Mouse (Mus musculus) lung, embryonic 15.5 days (tissue): Measurements from ENCODE around the gene Kif27. TPM values are rescaled to one million over a fixed set of nuclear protein-coding genes. Genes with fewer than 3 reads are reported as not detected.
A peak's percentile ranks its signal among the peaks of the same experiment; 100 is the strongest.
"Not testable (repeated sequence)": the region's sequence is repeated elsewhere in the genome, so short reads cannot be mapped to it uniquely, and the experiment has no call there.

ENCODE experiments used
- ATAC-seq: fragments of 200-750 bp; cut with Nextera tagmentation; 2 replicates; pipeline ENCODE4 v1.8.0; 2017; ENCODE audit warnings: moderate number of reproducible peaks, borderline replicate concordance; ENCODE audit not compliant: low FRiP score, low TSS enrichment; ENCODE audit errors: extremely low read depth
- H3K27ac ChIP-seq: fragments of 300-500 bp; sonication (generic); 2 replicates; pipeline ENCODE4 v1.5.1; 2015; ENCODE audit warnings: moderate library complexity, mild to moderate bottlenecking, inconsistent platforms
- H3K27me3 ChIP-seq: fragments of 300-500 bp; sonication (generic); 2 replicates; pipeline ENCODE4 v1.6.1; 2015; ENCODE audit warnings: inconsistent platforms
- H3K36me3 ChIP-seq: fragments of 300-500 bp; sonication (generic); 2 replicates; pipeline ENCODE4 v1.6.1; 2015; ENCODE audit warnings: inconsistent platforms
- H3K4me1 ChIP-seq: fragments of 300-500 bp; sonication (generic); 2 replicates; pipeline ENCODE4 v1.6.1; 2015; ENCODE audit warnings: inconsistent platforms
- H3K4me2 ChIP-seq: fragments of 300-500 bp; sonication (generic); 2 replicates; pipeline ENCODE4 v1.6.1; 2015; ENCODE audit warnings: inconsistent platforms, mild to moderate bottlenecking, moderate library complexity
- H3K4me3 ChIP-seq: fragments of 300-500 bp; sonication (generic); 2 replicates; pipeline ENCODE4 v1.5.1; 2015; ENCODE audit warnings: mild to moderate bottlenecking, inconsistent platforms
- H3K9ac ChIP-seq: fragments of 300-500 bp; sonication (generic); 2 replicates; pipeline ENCODE4 v1.6.1; 2015; ENCODE audit warnings: inconsistent platforms
- H3K9me3 ChIP-seq: fragments of 300-500 bp; sonication (generic); 2 replicates; pipeline ENCODE4 v1.6.1; 2016; ENCODE audit warnings: inconsistent platforms
- WGBS: fragments of 180-500 bp; shearing (Covaris S2); methylation state at CpG from one replicate; pipeline ENCODE4 v1.1.7; 2015; 5-methylcytosine and 5-hydroxymethylcytosine counted together
- polyA plus RNA-seq: library from polyadenylated mRNA; unstranded; fragments of >200 nt; fragmentation: Nextera tagmentation; extraction: Ambion mirVana; gene quantifications from 2 replicates; pipeline ENCODE4 v1.2.1, GENCODE M21; 2015

Gene Kif27
- polyA plus RNA-seq, 1 experiment from 2014 or later: 0.75 TPM

GRCm38 (mm10) chr13:58385547-58385920 is 26.6 kb upstream of the Kif27 start:
- peaks cover 4% of the 10 kb centered on the region; the same call in 1 of the 2 replicates for H3K9me3 ChIP-seq
- peaks cover 11% of the 10 kb centered on the region for H3K4me1 ChIP-seq
- H3K27ac ChIP-seq: no peak overlapping the region
- peaks cover 30% of the 10 kb centered on the region for H3K36me3 ChIP-seq
- WGBS: 77% methylated on average over 7 of the region's 7 CpGs
- no peaks in the 10 kb centered on the region for H3K27me3 ChIP-seq
- H3K9ac ChIP-seq: peak overlapping the region; percentile 83; the same call in 1 of the 2 replicates
- no peak for ATAC-seq
- H3K4me3 ChIP-seq: peak overlapping the region; percentile 88
- H3K4me2 ChIP-seq: peak overlapping the region; percentile 95

GRCm38 (mm10) chr13:58384779-58385546 is 26.0 kb upstream of the Kif27 start, which contains the start of gene 2210016F16Rik:
2210016F16Rik (minus strand) TSS chr13:58385225.
- peaks cover 30% of the 10 kb centered on the region for H3K36me3 ChIP-seq
- peaks cover 6% of the 10 kb centered on the region; the same call in 1 of the 2 replicates for H3K9me3 ChIP-seq
- peak; percentile 72 for ATAC-seq
- peak within 1 kb of the TSS; percentile 88 for H3K4me3 ChIP-seq
- H3K9ac ChIP-seq: peak within 1 kb of the TSS; percentile 83
- H3K27me3 ChIP-seq: no peaks in the 10 kb centered on the region
- H3K27ac ChIP-seq: peak within 1 kb of the TSS; percentile 59
- WGBS: 2% methylated on average over 79 of the region's 80 CpGs
- H3K4me2 ChIP-seq: peak within 1 kb of the TSS; percentile 95
- H3K4me1 ChIP-seq: peaks cover 11% of the 10 kb centered on the region

GRCm38 (mm10) chr13:58384371-58384770 is 25.4 kb upstream of the Kif27 start:
- Histone ChIP-seq H3K4me3 (peak overlapping the region; percentile 88), H3K4me1 (peaks cover 11% of the 10 kb centered on the region), H3K9me3 (peaks cover 8% of the 10 kb centered on the region; the same call in 1 of the 2 replicates), H3K27ac (no peak overlapping the region), H3K36me3 (peaks cover 26% of the 10 kb centered on the region), H3K27me3 (no peaks in the 10 kb centered on the region), H3K4me2 (peak overlapping the region; percentile 95), H3K9ac (peak overlapping the region; percentile 83)
- ATAC-seq: no peak
- 40% methylated on average over 11 of the region's 11 CpGs for WGBS

- Histone ChIP-seq H3K27ac (no peak overlapping the region), H3K4me1 (0 out of 2 replicates have a peak, but pooled peaks cover 5% of the 10 kb centered on the region), H3K4me2 (no peak overlapping the region), H3K9me3 (no peaks in the 10 kb centered on the region; the same call in 1 of the 2 replicates), H3K27me3 (no peaks in the 10 kb centered on the region), H3K4me3 (no peak overlapping the region), H3K36me3 (no peaks in the 10 kb centered on the region), H3K9ac (no peak overlapping the region)
- no peak for ATAC-seq
- 78% methylated on average over 2 of the region's 2 CpGs for WGBS
Measured at GRCm38 (mm10) chr13:58373153-58373470, 14.2 kb upstream of the Kif27 start.

GRCm38 (mm10) chr13:58372278-58373152 is 13.6 kb upstream of the Kif27 start:
- H3K36me3 ChIP-seq: no peaks in the 10 kb centered on the region
- H3K4me3 ChIP-seq: no peak overlapping the region
- H3K9ac ChIP-seq: no peak overlapping the region
- H3K27ac ChIP-seq: no peak overlapping the region
- WGBS: 74% methylated on average over 5 of the region's 5 CpGs
- no peaks in the 10 kb centered on the region; the same call in 1 of the 2 replicates for H3K9me3 ChIP-seq
- 0 out of 2 replicates have a peak, but pooled peaks have one; percentile 19 for ATAC-seq
- no peaks in the 10 kb centered on the region for H3K27me3 ChIP-seq
- no peak overlapping the region for H3K4me2 ChIP-seq
- 0 out of 2 replicates have a peak, but pooled peaks cover 5% of the 10 kb centered on the region for H3K4me1 ChIP-seq

- no peak overlapping the region for H3K4me3 ChIP-seq
- no peak overlapping the region for H3K9ac ChIP-seq
- H3K4me2 ChIP-seq: no peak overlapping the region
- ATAC-seq: no peak
- no peak overlapping the region for H3K27ac ChIP-seq
- no peaks in the 10 kb centered on the region for H3K27me3 ChIP-seq
- H3K9me3 ChIP-seq: no peaks in the 10 kb centered on the region
- H3K4me1 ChIP-seq: 0 out of 2 replicates have a peak, but pooled peaks cover 5% of the 10 kb centered on the region
- no peaks in the 10 kb centered on the region for H3K36me3 ChIP-seq
- WGBS: 58% methylated on average over 4 of the region's 4 CpGs
Measured at GRCm38 (mm10) chr13:58368835-58369234, 9.9 kb upstream of the Kif27 start.

GRCm38 (mm10) chr13:58367641-58368040 is 8.7 kb upstream of the Kif27 start:
- no peak overlapping the region for H3K4me3 ChIP-seq
- no peaks in the 10 kb centered on the region for H3K36me3 ChIP-seq
- H3K9me3 ChIP-seq: no peaks in the 10 kb centered on the region
- 55% methylated on average over 1 of the region's 1 CpGs for WGBS
- H3K9ac ChIP-seq: no peak overlapping the region
- H3K27me3 ChIP-seq: no peaks in the 10 kb centered on the region
- H3K4me2 ChIP-seq: no peak overlapping the region
- no peak overlapping the region for H3K27ac ChIP-seq
- ATAC-seq: no peak
- 0 out of 2 replicates have a peak, but pooled peaks cover 4% of the 10 kb centered on the region for H3K4me1 ChIP-seq

- no peak for ATAC-seq
- H3K4me1 ChIP-seq: no peaks in the 10 kb centered on the region
- no peaks in the 10 kb centered on the region for H3K36me3 ChIP-seq
- H3K4me3 ChIP-seq: no peak overlapping the region
- H3K27me3 ChIP-seq: no peaks in the 10 kb centered on the region
- H3K27ac ChIP-seq: no peak overlapping the region
- WGBS: 82% methylated on average over 3 of the region's 3 CpGs
- no peak overlapping the region for H3K4me2 ChIP-seq
- H3K9ac ChIP-seq: no peak overlapping the region
- H3K9me3 ChIP-seq: no peaks in the 10 kb centered on the region
Measured at GRCm38 (mm10) chr13:58366373-58366772, 7.5 kb upstream of the Kif27 start.

GRCm38 (mm10) chr13:58365179-58365578 is 6.3 kb upstream of the Kif27 start:
- not testable (repeated sequence) for ATAC-seq, H3K4me2 ChIP-seq, H3K36me3 ChIP-seq, H3K4me3 ChIP-seq, H3K27me3 ChIP-seq, H3K9ac ChIP-seq, H3K27ac ChIP-seq, H3K9me3 ChIP-seq, H3K4me1 ChIP-seq
- 78% methylated on average over 8 of the region's 8 CpGs for WGBS

GRCm38 (mm10) chr13:58364353-58365175 is 5.6 kb upstream of the Kif27 start:
- Histone ChIP-seq H3K9me3 (no peaks in the 10 kb centered on the region), H3K36me3 (no peaks in the 10 kb centered on the region), H3K27me3 (no peaks in the 10 kb centered on the region), H3K4me1 (no peaks in the 10 kb centered on the region; the same call in 1 of the 2 replicates), H3K4me2 (no peak overlapping the region), H3K27ac (no peak overlapping the region), H3K4me3 (no peak overlapping the region), H3K9ac (no peak overlapping the region)
- 63% methylated on average over 8 of the region's 8 CpGs for WGBS
- no peak for ATAC-seq

GRCm38 (mm10) chr13:58359304-58359653 is 357 bp upstream of the Kif27 start:
- H3K4me2 ChIP-seq: peak overlapping the region; percentile 99
- H3K4me1 ChIP-seq: no peaks in the 10 kb centered on the region; the same call in 1 of the 2 replicates
- peak overlapping the region; percentile 59 for H3K4me3 ChIP-seq
- no peaks in the 10 kb centered on the region for H3K36me3 ChIP-seq
- 5% methylated on average over 7 of the region's 7 CpGs for WGBS
- peak; percentile 70 for ATAC-seq
- H3K9ac ChIP-seq: no peak overlapping the region
- no peaks in the 10 kb centered on the region for H3K27me3 ChIP-seq
- no peaks in the 10 kb centered on the region for H3K9me3 ChIP-seq
- H3K27ac ChIP-seq: 0 out of 2 replicates have a peak overlapping the region, but pooled peaks have one; percentile 58
